Mouse (Mus musculus): ENCODE measurements around the gene Tecpr2. TPM values are rescaled to one million over a fixed set of nuclear protein-coding genes. Genes with fewer than 3 reads are reported as not detected.

Tecpr2 gene
- polyA plus RNA-seq (2012; rRNA removed): 5.2 and 5.3 TPM in 2 replicates

DNA sequence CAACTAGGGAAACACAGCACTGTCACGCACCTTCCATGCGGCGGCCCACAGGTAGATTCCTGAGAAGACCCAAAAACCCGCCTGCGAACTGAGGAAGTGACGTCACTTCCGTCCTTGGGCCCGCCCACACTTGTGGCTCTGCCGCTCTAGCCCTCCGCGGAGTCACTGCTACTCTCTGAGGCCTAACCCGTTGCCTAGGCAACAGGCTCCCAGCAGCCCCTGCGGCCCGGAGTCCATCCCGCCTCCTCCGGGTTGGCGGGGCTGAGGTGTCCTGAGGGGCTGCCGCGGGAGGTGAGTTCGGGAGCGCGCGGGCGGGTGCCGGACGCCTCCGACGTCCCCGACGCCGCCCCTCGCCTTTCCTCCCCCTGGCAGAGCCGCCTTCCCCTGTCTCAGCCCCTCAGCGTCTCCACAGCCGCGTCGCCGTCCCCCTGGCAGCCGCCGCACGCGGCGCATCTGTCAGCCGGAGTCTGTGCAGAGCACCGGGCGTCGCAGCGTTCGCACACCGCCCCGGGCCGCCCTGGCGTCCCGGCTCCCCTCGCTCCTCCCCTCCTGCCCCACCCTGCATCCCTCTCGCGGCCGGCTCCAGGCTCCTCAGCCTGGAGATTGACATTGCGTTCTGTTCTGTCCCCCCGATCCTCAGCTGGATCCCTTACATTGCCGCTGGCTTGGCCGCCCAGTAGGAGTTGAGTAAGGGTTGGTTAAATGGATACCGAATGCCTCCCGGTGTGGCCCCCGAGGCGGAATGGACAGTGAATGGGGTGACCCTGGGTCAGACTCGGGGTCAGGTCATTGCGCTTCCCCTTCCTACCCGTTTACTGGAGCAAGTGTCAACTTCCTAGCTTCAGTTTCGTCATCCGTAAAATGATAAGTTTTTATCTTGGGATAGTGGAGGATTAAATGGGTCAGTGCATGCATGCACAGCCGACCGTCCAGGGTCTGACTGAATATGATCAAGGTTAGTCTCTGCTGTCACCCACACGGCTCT, at the start of gene Tecpr2, which contains the start of gene Cinp:
Gene Tecpr2, plus strand, starts transcription at position 229 of the 985 bp plus-strand sequence.
Gene Cinp, minus strand, starts transcription at position 110 of the 985 bp plus-strand sequence.
- no peak for TF ChIP-seq CTCF (IDR thresholded peaks at IDR 0.05; ENCODE audit: insufficient read depth, low read length)
- TF ChIP-seq POLR2A (IDR thresholded peaks at IDR 0.05; ENCODE audit: borderline replicate concordance, extremely low read depth, low read depth, low read length): no peak; the same call in 1 of the 2 replicates
- Histone ChIP-seq H3K4me1 (ENCODE audit: control insufficient read depth, insufficient read depth, low read length) (peaks cover 8% of the 10 kb centered on the region; the same call in 1 of the 2 replicates), H3K4me3 (replicated peaks; ENCODE audit: extremely low read depth, low read depth, low read length) (peak within 1 kb of the TSS; percentile 65)
- peak; percentile 93 for DNase-seq
- under 1% methylated on average over 71 of the region's 74 CpGs for WGBS

DNA sequence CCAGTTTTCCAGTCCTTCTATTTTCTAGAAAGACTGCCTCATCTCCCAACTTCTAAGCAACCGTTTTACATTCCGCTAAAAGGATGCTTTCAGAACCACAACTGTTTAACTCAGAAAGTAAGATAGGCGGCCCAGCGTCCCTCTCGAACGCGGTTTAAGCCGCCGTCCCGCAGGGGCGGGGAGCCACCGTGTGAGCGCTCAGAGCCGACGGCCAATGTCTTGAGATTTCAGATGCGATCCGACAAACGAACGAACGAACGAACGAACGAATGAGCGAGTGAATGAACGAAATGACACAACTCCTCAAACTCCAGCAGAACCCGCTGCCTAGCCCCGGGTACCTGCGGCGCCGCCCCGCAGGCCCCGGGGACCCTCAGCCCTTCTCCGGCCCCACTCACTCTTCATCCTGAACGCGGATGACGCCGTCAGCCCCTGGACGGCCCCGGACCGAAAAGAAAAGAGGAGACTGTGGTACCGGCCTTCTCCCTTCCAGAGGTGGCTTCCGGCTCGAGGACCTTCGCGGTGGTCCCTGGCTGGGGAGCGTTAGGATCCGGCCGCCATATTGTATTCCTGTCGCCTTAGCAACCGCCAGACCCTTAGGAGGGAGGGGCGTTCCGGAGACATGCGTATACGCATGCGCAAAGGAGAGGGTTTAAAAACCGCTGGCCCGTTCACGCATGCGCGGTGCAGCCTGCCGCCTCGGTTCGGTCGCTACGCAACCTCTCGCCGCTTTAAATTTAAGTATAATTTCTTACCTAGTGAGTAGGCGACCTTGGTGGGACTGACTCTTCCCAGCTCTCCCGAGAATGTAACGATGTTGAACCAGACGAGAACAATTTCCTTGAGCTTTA, 48.5 kb upstream of the Tecpr2 start, which contains the start of gene Mok:
Gene Mok, minus strand, starts transcription at position 592 of the 851 bp plus-strand sequence.
- peak; percentile 96 for DNase-seq

DNA sequence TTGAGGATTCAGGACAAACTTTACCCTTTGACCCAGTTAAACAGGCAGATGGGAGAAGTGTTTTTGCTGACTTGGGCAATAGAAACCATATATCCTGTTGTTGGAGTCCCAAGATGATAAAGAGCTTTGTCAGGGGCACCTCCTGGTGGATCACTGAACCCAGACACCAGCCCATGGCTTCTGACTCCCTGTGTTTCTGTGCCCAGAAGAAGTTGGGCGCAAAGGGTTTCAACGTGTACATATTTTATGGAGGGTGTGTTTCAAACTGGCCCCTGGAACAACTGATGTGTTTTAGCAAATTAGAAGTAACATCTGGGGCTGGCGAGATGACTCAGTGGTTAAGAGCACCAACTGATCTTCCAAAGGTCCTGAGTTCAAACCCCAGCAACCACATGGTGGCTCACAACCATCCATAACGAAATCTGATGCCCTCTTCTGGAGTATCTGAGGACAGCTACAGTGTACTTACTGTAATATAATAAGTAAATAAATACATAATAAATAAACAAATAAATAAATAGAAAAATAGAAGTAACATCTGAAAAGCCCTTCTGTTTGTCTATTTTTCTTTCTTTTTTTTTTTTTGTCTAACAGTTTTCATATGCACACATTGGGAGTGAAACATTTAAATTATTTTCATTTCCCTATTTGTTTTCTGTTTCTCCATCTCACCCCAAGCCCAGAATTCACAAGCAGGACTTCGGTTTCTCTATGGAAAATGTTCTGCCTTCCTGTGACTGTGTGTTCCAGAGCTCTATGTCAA, 47.2 kb upstream of the Tecpr2 start:
- Histone ChIP-seq H3K4me1 (ENCODE audit: control insufficient read depth, insufficient read depth, low read length) (peaks cover 2% of the 10 kb centered on the region; the same call in 1 of the 2 replicates), H3K4me3 (replicated peaks; ENCODE audit: extremely low read depth, low read depth, low read length) (no peak overlapping the region)
- 67% methylated on average over 5 of the region's 5 CpGs for WGBS
- TF ChIP-seq CTCF (IDR thresholded peaks at IDR 0.05; ENCODE audit: insufficient read depth, low read length) (no peak), POLR2A (IDR thresholded peaks at IDR 0.05; ENCODE audit: borderline replicate concordance, extremely low read depth, low read depth, low read length) (no peak)
- no peak for DNase-seq

More for the DNA sequence above, 48.5 kb upstream of the Tecpr2 start, which contains the start of gene Mok:
- Histone ChIP-seq H3K4me1 (ENCODE audit: control insufficient read depth, insufficient read depth, low read length) (peaks cover 2% of the 10 kb centered on the region; the same call in 1 of the 2 replicates), H3K4me3 (replicated peaks; ENCODE audit: extremely low read depth, low read depth, low read length) (peak within 1 kb of the TSS; percentile 89)
- TF ChIP-seq CTCF (IDR thresholded peaks at IDR 0.05; ENCODE audit: insufficient read depth, low read length) (no peak), POLR2A (IDR thresholded peaks at IDR 0.05; ENCODE audit: borderline replicate concordance, extremely low read depth, low read depth, low read length) (peak; percentile 39; the same call in 1 of the 2 replicates)
- under 1% methylated on average over 71 of the region's 71 CpGs for whole genome bisulfite sequencing

DNA sequence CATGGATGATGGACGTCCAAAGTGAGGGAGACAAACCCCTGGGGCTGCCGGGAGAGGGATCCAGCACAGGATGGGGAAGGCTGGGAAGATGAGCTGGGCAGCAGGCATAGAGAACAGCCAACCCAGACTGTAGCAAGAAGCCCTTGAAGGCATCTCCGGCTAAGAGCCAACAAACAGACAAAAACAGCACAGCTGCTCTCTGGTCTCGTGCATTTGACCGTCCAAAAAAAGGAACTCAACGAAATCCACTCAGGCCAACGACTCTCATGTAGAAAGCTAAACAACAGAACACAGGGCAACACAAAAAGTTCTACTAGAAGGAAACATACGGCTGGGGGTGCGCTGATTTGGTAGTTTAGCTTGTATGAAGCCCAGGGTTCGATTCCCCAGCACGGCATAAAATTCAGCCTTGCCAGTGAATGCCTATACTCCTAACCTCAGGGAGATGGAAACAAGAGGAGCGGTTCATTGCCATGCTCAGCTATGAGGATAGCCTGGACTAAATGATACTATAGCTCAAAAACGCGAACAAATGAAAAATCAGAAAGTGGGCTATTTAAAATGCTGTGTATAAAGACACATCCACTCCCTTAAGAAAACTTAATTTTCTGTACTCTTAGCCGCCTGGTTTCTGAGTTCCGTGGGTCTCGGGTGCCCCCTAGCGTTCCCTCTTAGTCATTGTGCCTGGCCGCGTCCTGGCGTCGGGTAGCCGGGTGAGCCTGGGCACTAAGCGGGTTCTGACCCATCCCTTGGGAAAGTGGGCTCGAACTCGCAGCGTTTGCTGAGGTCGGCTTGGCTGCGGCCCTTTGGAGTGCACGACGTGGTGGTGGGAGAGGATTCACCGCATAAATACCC, 45.6 kb upstream of the Tecpr2 start:
- DNase-seq: peak; percentile 86
- WGBS: 17% methylated on average over 32 of the region's 32 CpGs
- Histone ChIP-seq H3K4me1 (ENCODE audit: control insufficient read depth, insufficient read depth, low read length) (peaks cover 2% of the 10 kb centered on the region; the same call in 1 of the 2 replicates), H3K4me3 (replicated peaks; ENCODE audit: extremely low read depth, low read depth, low read length) (peak overlapping the region; percentile 69)
- TF ChIP-seq POLR2A (IDR thresholded peaks at IDR 0.05; ENCODE audit: borderline replicate concordance, extremely low read depth, low read depth, low read length) (no peak), CTCF (IDR thresholded peaks at IDR 0.05; ENCODE audit: insufficient read depth, low read length) (peak; percentile 79)

DNA sequence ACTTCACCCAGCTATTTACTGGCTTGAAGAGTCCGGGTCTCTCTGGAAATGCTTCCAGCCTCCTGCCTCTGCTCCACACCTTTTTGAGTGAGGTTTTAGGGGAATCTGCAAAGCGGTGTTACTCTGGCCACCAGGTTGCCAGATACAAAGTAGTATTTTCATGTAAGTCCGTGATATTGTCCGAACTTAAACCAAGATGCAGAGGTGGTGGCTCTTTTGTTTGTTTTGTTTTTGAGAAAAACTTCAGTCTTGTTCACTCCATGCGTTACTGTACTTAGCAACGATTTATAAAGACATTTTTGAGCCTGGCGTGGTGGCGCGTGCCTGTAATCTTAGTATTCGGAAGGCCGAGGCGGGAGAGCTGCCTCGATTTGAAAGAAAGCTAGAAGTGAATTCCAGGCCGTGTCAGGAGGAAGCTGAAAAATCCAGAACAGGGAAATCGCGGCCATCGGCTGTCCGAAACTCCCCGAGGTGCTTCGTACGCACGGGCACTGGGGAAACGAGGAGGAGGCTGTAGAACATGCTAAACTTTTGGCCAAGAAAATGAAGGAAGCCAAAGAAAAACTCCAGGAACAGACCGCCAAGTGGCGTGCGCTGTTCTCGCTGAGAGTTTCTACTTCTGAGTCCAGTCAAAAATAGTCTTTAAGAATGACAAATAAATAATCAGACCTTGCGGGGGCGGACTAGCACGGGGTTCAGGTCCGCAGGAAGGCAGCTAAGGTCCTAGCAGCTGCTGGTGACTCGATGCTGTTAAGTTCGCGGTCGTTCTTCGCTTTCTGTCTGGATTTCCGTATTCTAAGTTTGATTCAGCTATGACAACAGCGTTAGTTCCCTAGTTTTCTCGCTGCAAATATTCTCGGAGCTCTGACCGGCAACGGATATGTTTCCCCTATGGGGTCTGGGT, 44.6 kb upstream of the Tecpr2 start:
- Histone ChIP-seq H3K4me1 (ENCODE audit: control insufficient read depth, insufficient read depth, low read length) (peaks cover 2% of the 10 kb centered on the region; the same call in 1 of the 2 replicates), H3K4me3 (replicated peaks; ENCODE audit: extremely low read depth, low read depth, low read length) (peak overlapping the region; percentile 72)
- peak; percentile 53 for DNase-seq
- no peak for TF ChIP-seq CTCF (IDR thresholded peaks at IDR 0.05; ENCODE audit: insufficient read depth, low read length)
- TF ChIP-seq POLR2A (IDR thresholded peaks at IDR 0.05; ENCODE audit: borderline replicate concordance, extremely low read depth, low read depth, low read length): no peak
- WGBS: under 1% methylated on average over 42 of the region's 42 CpGs

DNA sequence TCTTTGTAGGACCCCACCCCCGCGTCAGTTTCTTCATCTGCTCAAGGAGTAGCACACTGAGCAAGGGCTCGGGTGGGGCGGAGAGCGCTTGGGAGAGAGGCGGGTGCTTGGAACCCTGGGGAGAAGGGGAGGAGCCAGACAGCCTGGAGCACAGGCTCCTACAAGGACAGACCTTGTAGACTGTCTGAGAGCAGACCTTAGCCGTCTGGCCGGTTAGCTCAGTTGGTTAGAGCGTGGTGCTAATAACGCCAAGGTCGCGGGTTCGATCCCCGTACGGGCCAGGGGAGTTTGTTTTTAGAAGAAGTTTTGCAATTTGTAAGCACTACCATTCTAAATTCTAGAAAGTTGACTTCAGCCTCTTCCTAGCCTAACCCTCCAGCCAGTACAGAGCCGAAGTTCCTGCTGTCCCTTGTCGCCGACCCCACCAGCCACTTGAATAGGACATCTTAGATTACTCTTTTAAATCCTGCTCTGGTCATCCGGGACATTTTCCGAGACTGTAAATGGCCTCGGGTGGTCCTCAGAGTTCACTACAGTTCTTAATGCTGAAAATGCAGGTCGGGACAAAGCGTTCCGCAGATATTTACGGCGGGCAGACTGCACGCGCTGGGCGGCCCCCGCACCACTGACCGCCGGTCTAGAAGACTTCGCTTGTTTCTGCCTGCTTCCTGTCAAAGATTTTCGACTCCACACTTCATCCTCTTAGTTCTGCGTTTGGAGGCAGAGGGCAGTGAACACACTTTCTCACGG, 43.8 kb upstream of the Tecpr2 start:
- TF ChIP-seq CTCF (IDR thresholded peaks at IDR 0.05; ENCODE audit: insufficient read depth, low read length): no peak
- TF ChIP-seq POLR2A (IDR thresholded peaks at IDR 0.05; ENCODE audit: borderline replicate concordance, extremely low read depth, low read depth, low read length): no peak; the same call in 1 of the 2 replicates
- DNase-seq: peak; percentile 96
- under 1% methylated on average over 36 of the region's 36 CpGs for WGBS
- peak overlapping the region; percentile 72 for H3K4me3 ChIP-seq (replicated peaks; ENCODE audit: extremely low read depth, low read depth, low read length)
- H3K4me1 ChIP-seq (ENCODE audit: control insufficient read depth, insufficient read depth, low read length): peaks cover 2% of the 10 kb centered on the region; the same call in 1 of the 2 replicates
